Mouse (Mus musculus) cerebellum, postnatal 4 days (tissue): ENCODE measurements around the gene Rab5if.
A peak's percentile ranks its signal among the peaks of the same experiment; 100 is the strongest.
"Not testable (repeated sequence)": the region's sequence is repeated elsewhere in the genome, so short reads cannot be mapped to it uniquely, and the experiment has no call there.

ENCODE experiments used
- DNase-seq, 2 experiments: peaks; one replicate each; pipeline ENCODE4 v3.0.0; 2022; ENCODE audit warnings: low spot score in 2 of 2, mixed read lengths in 1 of 2

Rab5if gene

GRCm38 (mm10) chr2:156886084-156886631, 23.2 kb downstream of the Rab5if start:
- DNase-seq: no peak

GRCm38 (mm10) chr2:156887017-156887416, 24.1 kb downstream of the Rab5if start, which contains the start of gene Sla2:
Sla2 (minus strand) TSS chr2:156887192.
- DNase-seq: no peak

- no peak for DNase-seq
Measured at GRCm38 (mm10) chr2:156888490-156888889, 25.6 kb downstream of the Rab5if start.

- no peak for DNase-seq
Measured at GRCm38 (mm10) chr2:156892240-156892639, 29.3 kb downstream of the Rab5if start.

GRCm38 (mm10) chr2:156892821-156893220, 29.9 kb downstream of the Rab5if start:
- DNase-seq: no peak

- no peak for DNase-seq
Measured at GRCm38 (mm10) chr2:156894496-156895265, 31.8 kb downstream of the Rab5if start.

- DNase-seq: no peak
Measured at GRCm38 (mm10) chr2:156896384-156896914, 33.5 kb downstream of the Rab5if start.

- no peak for DNase-seq
Measured at GRCm38 (mm10) chr2:156897034-156897433, 34.1 kb downstream of the Rab5if start.

- DNase-seq: no peak
Measured at GRCm38 (mm10) chr2:156898374-156898773, 35.4 kb downstream of the Rab5if start.

GRCm38 (mm10) chr2:156899184-156899583, 36.3 kb downstream of the Rab5if start:
- DNase-seq: no peak

GRCm38 (mm10) chr2:156901344-156901743, 38.4 kb downstream of the Rab5if start:
- DNase-seq: no peak

GRCm38 (mm10) chr2:156901883-156902282, 39.0 kb downstream of the Rab5if start:
- DNase-seq: no peak

- not testable (repeated sequence) for DNase-seq
Measured at GRCm38 (mm10) chr2:156902411-156902810, 39.5 kb downstream of the Rab5if start.

- DNase-seq: no peak
Measured at GRCm38 (mm10) chr2:156903367-156903766, 40.4 kb downstream of the Rab5if start.

GRCm38 (mm10) chr2:156904976-156905717, 42.2 kb downstream of the Rab5if start:
- DNase-seq: peak; percentile 34 to 71

GRCm38 (mm10) chr2:156905931-156906330, 43.0 kb downstream of the Rab5if start:
- not testable (repeated sequence) for DNase-seq

- no peak for DNase-seq
Measured at GRCm38 (mm10) chr2:156913191-156913590, 50.3 kb downstream of the Rab5if start.

GRCm38 (mm10) chr2:156915559-156915958, 52.6 kb downstream of the Rab5if start:
- no peak for DNase-seq

GRCm38 (mm10) chr2:156916419-156917125, 53.6 kb downstream of the Rab5if start:
- DNase-seq: no peak

GRCm38 (mm10) chr2:156918562-156918961, 55.6 kb downstream of the Rab5if start:
- no peak for DNase-seq

- DNase-seq: not testable (repeated sequence)
Measured at GRCm38 (mm10) chr2:156919191-156919590, 56.3 kb downstream of the Rab5if start.

- no peak for DNase-seq
Measured at GRCm38 (mm10) chr2:156919796-156920195, 56.9 kb downstream of the Rab5if start.
